Comparison of ENCODE assay signal across 28 mouse cellular contexts in genomic region chr14:48418672-48419071, GRCm38 (mm10). TPM values are rescaled to one million over a fixed set of nuclear protein-coding genes. Genes with fewer than 3 reads are reported as not detected.
A peak's percentile ranks its signal among the peaks of the same experiment; 100 is the strongest.
DNase-seq lines count a peak whose midpoint lies in the region; ATAC-seq and TF ChIP-seq lines count a peak whose summit lies in the region.
"Had no signal": no experiment of that assay in that cellular context is flagged by ENCODE, and none has a peak within 500 bp of the region (broad histone marks: within the 10 kb centered on the region; RNA-seq: fewer than 3 reads in every experiment).

No protein-coding gene starts in this region.

- intact Hi-C loops in heart, postnatal 10 days (cut with DNase I): no loop called here

- peak; percentile 86 for ATAC-seq in forebrain, postnatal 0 days
- ATAC-seq in granulocyte monocyte progenitor cell, adult 5-6 weeks (replicated peaks; ENCODE audit: poor library complexity, severe bottlenecking): no peak
- ATAC-seq: inflammation-experienced regulatory T-cells, adult 6 months; midbrain, embryonic 15.5 days had no signal

- no peak overlapping the region for H3K9ac ChIP-seq in forebrain, postnatal 0 days
- H3K9ac ChIP-seq: heart, embryonic 13.5 days; liver, embryonic 15.5 days; lung, embryonic 15.5 days; midbrain, embryonic 15.5 days; stomach, embryonic 15.5 days had no signal

- H3K4me1 ChIP-seq in forebrain, postnatal 0 days (ENCODE audit: insufficient read depth): no peaks in the 10 kb centered on the region
- H3K4me1 ChIP-seq in cerebellum, adult 2 months (ENCODE audit: control insufficient read depth, insufficient read depth, low read length): no peaks in the 10 kb centered on the region
- H3K4me1 ChIP-seq: liver, embryonic 15.5 days; lung, embryonic 15.5 days had no signal

- no peaks in the 10 kb centered on the region for H3K9me3 ChIP-seq in forebrain, postnatal 0 days (ENCODE audit: low read length)
- H3K9me3 ChIP-seq: embryonic facial prominence, embryonic 10.5 days; heart, embryonic 13.5 days; limb, embryonic 10.5 days; liver, embryonic 15.5 days; lung, embryonic 15.5 days; midbrain, embryonic 15.5 days; stomach, embryonic 15.5 days had no signal

- no peak overlapping the region for H3K27ac ChIP-seq in forebrain, postnatal 0 days (ENCODE audit: low read depth, low read length)
- no peak overlapping the region for H3K27ac ChIP-seq in cerebellum, adult 2 months (ENCODE audit: insufficient read depth, low read length)
- H3K27ac ChIP-seq: embryonic facial prominence, embryonic 10.5 days; heart, adult 2 months; heart, embryonic 13.5 days; kidney, postnatal 0 days; limb, embryonic 10.5 days; liver, embryonic 15.5 days; lung, embryonic 15.5 days; midbrain, embryonic 15.5 days; stomach, embryonic 15.5 days had no signal

- H3K4me2 ChIP-seq in forebrain, postnatal 0 days (ENCODE audit: low read depth): no peak overlapping the region
- H3K4me2 ChIP-seq: heart, embryonic 13.5 days; liver, embryonic 15.5 days; lung, embryonic 15.5 days; midbrain, embryonic 15.5 days; stomach, embryonic 15.5 days had no signal

- no peak for TF ChIP-seq POLR2A in cerebellum, adult 2 months (IDR thresholded peaks at IDR 0.05; ENCODE audit: borderline replicate concordance, insufficient read depth, low read length)

- no peaks in the 10 kb centered on the region for H3K36me3 ChIP-seq in forebrain, postnatal 0 days (ENCODE audit: insufficient read depth)
- H3K36me3 ChIP-seq: embryonic facial prominence, embryonic 10.5 days; heart, embryonic 13.5 days; limb, embryonic 10.5 days; liver, embryonic 15.5 days; lung, embryonic 15.5 days; midbrain, embryonic 15.5 days; stomach, embryonic 15.5 days had no signal

- H3K27me3 ChIP-seq in forebrain, postnatal 0 days (ENCODE audit: insufficient read depth, low read length): peaks cover 46% of the 10 kb centered on the region
- no peaks in the 10 kb centered on the region for H3K27me3 ChIP-seq in cerebellum, adult 2 months (ENCODE audit: control insufficient read depth, insufficient read depth, low read length)
- H3K27me3 ChIP-seq: heart, embryonic 13.5 days; liver, embryonic 15.5 days; lung, embryonic 15.5 days; midbrain, embryonic 15.5 days; stomach, embryonic 15.5 days had no signal

- no peak overlapping the region for H3K4me3 ChIP-seq in forebrain, postnatal 0 days (ENCODE audit: low read depth, low read length)
- H3K4me3 ChIP-seq in cerebellum, adult 2 months (replicated peaks; ENCODE audit: insufficient read depth, low read depth, low read length): no peak overlapping the region
- H3K4me3 ChIP-seq: embryonic facial prominence, embryonic 10.5 days; heart, adult 2 months; heart, embryonic 13.5 days; limb, embryonic 10.5 days; liver, embryonic 15.5 days; lung, embryonic 15.5 days; midbrain, embryonic 15.5 days; myocyte; stomach, embryonic 15.5 days had no signal

- 14% methylated on average over 5 of the region's 5 CpGs for WGBS in forebrain, postnatal 0 days
- 88% methylated on average over 5 of the region's 5 CpGs for WGBS in cerebellum, adult 2 months

- DNase-seq in heart, adult 11 months: peak; percentile 24
- no peak for DNase-seq in heart, postnatal 10 days
- DNase-seq in retina, postnatal 1 day: peak; percentile 72
- no peak for DNase-seq in retina, embryonic 14.5 days (ENCODE audit: low spot score)
- DNase-seq in forebrain, postnatal 0 days: peak; percentile 24
- no peak for DNase-seq in cerebellum, adult 2 months
- no peak for DNase-seq in spleen, postnatal 14 days (ENCODE audit: low spot score in 2 of 2)
- DNase-seq: adrenal gland, postnatal 14 days; cerebellum, adult 11 months; cerebellum, postnatal 10 days; gastrocnemius, postnatal 14 days; heart, adult 2 months; kidney, adult 2 months; liver; lung, postnatal 4 days; right cerebral cortex, postnatal 25 days; thymus, adult 18-20 months had no signal

- TF ChIP-seq CTCF in forebrain, postnatal 0 days (IDR thresholded peaks at IDR 0.05; ENCODE audit: low read depth): no peak
- TF ChIP-seq CTCF in cerebellum, adult 2 months (IDR thresholded peaks at IDR 0.05; ENCODE audit: borderline replicate concordance, insufficient read depth, low read depth, low read length): no peak

RNA-seq across cellular contexts. Expression of gene Tmem260, which starts 27.3 kb away (rescaled TPM):
- 10 to 100 TPM; 11.3 to 11.9 TPM for total RNA-seq in heart, postnatal 10 days (2021)
- 10.2 and 20.6 TPM in 2 replicates for total RNA-seq in forebrain, postnatal 0 days (2014; rRNA removed)
- 7.0 and 10.0 TPM in 2 replicates for polyA plus RNA-seq in forebrain, postnatal 0 days (2015; fragmentation: Nextera tagmentation; extraction: Ambion mirVana)
- polyA plus RNA-seq in cerebellum, adult 2 months (2012; rRNA removed): 18.6 and 18.9 TPM in 2 replicates
- total RNA-seq in granulocyte monocyte progenitor cell, adult 5-6 weeks (2014; fragmentation: Nextera tagmentation): 21.3 and 22.0 TPM in 2 replicates
- 20.2 and 22.2 TPM in 2 replicates for total RNA-seq in granulocyte monocyte progenitor cell, adult 5-6 weeks (2017)

Comparison
In these comparisons a context has a peak if more than half of its experiments do, and no peak if none do; other contexts are left out.
1. DNase-seq: peak in heart, adult 11 months (single experiment), retina, postnatal 1 day (single experiment) and forebrain, postnatal 0 days (single experiment); none in heart, postnatal 10 days (0 of 2), retina, embryonic 14.5 days (single experiment), cerebellum, adult 2 months (0 of 2) and spleen, postnatal 14 days (0 of 2).